Mouse (Mus musculus): Measurements from ENCODE around the gene Ddx20. TPM values are rescaled to one million over a fixed set of nuclear protein-coding genes. Genes with fewer than 3 reads are reported as not detected.

Ddx20 gene
- polyA plus RNA-seq, 1 experiment = 31.3 TPM

DNA sequence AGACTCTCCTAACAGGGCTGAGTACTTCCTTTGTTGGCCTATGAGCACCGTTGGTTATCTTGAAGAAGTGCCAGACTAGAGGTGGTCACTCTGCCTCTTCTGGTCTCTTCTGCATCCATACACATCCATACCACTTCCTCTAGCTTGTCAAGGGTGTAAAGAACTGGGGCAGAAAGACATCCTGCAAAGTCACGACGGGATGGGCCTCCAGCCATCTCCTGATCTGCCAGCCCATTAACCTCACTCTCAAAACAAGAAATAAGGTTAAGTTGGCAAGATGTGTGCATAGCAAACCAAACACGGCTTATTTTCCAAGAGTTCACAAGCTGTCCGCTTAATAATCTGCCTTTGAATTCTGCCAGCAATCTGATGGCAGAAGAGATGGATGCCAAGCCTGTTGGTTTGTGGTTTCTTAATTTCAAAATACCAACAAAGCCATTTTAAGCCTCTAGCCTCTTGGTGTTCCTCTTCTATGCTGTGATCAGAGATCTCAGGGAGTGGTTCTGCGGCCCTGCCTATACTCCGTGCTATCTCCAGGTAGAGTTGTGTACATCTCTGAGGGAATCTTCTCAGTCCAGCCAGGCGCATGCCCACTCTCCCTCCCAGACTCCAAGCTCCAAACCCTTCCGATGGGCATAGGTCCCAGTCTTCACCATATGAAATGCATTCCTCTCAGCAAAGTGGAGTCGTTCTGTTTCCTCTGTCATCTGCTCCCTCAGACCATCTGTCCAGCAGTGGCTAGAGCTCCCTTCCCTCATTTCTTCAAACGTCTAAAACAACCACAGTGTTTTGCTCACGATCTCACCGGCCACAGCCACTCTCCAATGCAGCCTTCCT lies 33.6 kb downstream of the Ddx20 start:
- H3K4me1 ChIP-seq (ENCODE audit: control insufficient read depth, insufficient read depth, low read length) = no peaks in the 10 kb centered on the region
- TF ChIP-seq EP300 (IDR thresholded peaks at IDR 0.05; ENCODE audit: insufficient read depth, low read depth, low read length) (no peak), CTCF (IDR thresholded peaks at IDR 0.05; ENCODE audit: low read depth, low read length) (no peak), POLR2A (IDR thresholded peaks at IDR 0.05; ENCODE audit: insufficient read depth, low read length) (no peak)
- no peak overlapping the region for H3K4me3 ChIP-seq (ENCODE audit: low read depth, low read length)
- no peaks in the 10 kb centered on the region; the same call in 1 of the 2 replicates for H3K9me3 ChIP-seq (replicated peaks; ENCODE audit: control insufficient read depth, insufficient read depth, low read length, poor library complexity, severe bottlenecking)
- no peak overlapping the region for H3K9ac ChIP-seq (ENCODE audit: low read depth, poor library complexity, severe bottlenecking)
- no peaks in the 10 kb centered on the region for H3K27me3 ChIP-seq (ENCODE audit: control insufficient read depth, insufficient read depth, low read length, poor library complexity, severe bottlenecking)
- H3K36me3 ChIP-seq (ENCODE audit: control insufficient read depth, insufficient read depth, low read length, poor library complexity, severe bottlenecking) = no peaks in the 10 kb centered on the region
- H3K27ac ChIP-seq (ENCODE audit: insufficient read depth, low read length) = no peak overlapping the region

GRCm38 (mm10) chr3:105648889-105649567 lies 38.3 kb downstream of the Ddx20 start:
- Histone ChIP-seq H3K36me3 (ENCODE audit: control insufficient read depth, insufficient read depth, low read length, poor library complexity, severe bottlenecking) (no peaks in the 10 kb centered on the region), H3K27me3 (ENCODE audit: control insufficient read depth, insufficient read depth, low read length, poor library complexity, severe bottlenecking) (no peaks in the 10 kb centered on the region), H3K4me1 (ENCODE audit: control insufficient read depth, insufficient read depth, low read length) (no peaks in the 10 kb centered on the region), H3K4me3 (ENCODE audit: low read depth, low read length) (no peak overlapping the region), H3K27ac (ENCODE audit: insufficient read depth, low read length) (no peak overlapping the region), H3K9ac (ENCODE audit: low read depth, poor library complexity, severe bottlenecking) (no peak overlapping the region), H3K9me3 (replicated peaks; ENCODE audit: control insufficient read depth, insufficient read depth, low read length, poor library complexity, severe bottlenecking) (no peaks in the 10 kb centered on the region)
- no peak for TF ChIP-seq POLR2A (IDR thresholded peaks at IDR 0.05; ENCODE audit: insufficient read depth, low read length)
- TF ChIP-seq CTCF (IDR thresholded peaks at IDR 0.05; ENCODE audit: low read depth, low read length) = no peak
- no peak for TF ChIP-seq EP300 (IDR thresholded peaks at IDR 0.05; ENCODE audit: insufficient read depth, low read depth, low read length)

DNA sequence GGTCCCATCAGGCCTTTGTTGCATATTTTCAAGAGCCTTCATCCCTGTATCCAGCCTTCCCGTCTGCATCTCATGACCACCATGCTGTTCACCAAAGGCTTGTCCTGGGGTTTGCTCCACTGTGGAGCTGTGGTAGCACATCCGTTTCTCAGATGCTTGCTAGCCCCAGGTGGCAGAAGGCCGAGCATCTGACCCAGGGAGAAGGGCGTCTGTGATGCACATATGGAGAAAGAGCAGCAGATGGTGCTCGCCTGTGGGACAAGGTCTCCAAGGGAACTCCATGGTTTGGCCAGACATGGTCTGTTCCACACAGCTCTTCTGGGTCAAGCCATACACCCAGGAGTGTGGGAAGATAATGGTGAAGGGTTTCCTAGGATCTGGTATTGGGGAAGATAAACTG lies 43.8 kb downstream of the Ddx20 start:
- H3K27ac ChIP-seq (ENCODE audit: insufficient read depth, low read length) = no peak overlapping the region
- H3K4me1 ChIP-seq (ENCODE audit: control insufficient read depth, insufficient read depth, low read length) = no peaks in the 10 kb centered on the region
- no peaks in the 10 kb centered on the region for H3K27me3 ChIP-seq (ENCODE audit: control insufficient read depth, insufficient read depth, low read length, poor library complexity, severe bottlenecking)
- no peak overlapping the region for H3K9ac ChIP-seq (ENCODE audit: low read depth, poor library complexity, severe bottlenecking)
- H3K9me3 ChIP-seq (replicated peaks; ENCODE audit: control insufficient read depth, insufficient read depth, low read length, poor library complexity, severe bottlenecking) = no peaks in the 10 kb centered on the region
- no peak overlapping the region for H3K4me3 ChIP-seq (ENCODE audit: low read depth, low read length)
- no peaks in the 10 kb centered on the region for H3K36me3 ChIP-seq (ENCODE audit: control insufficient read depth, insufficient read depth, low read length, poor library complexity, severe bottlenecking)
- no peak for TF ChIP-seq EP300 (IDR thresholded peaks at IDR 0.05; ENCODE audit: insufficient read depth, low read depth, low read length)
- TF ChIP-seq CTCF (IDR thresholded peaks at IDR 0.05; ENCODE audit: low read depth, low read length) = no peak
- TF ChIP-seq POLR2A (IDR thresholded peaks at IDR 0.05; ENCODE audit: insufficient read depth, low read length) = no peak

- Histone ChIP-seq H3K4me1 (ENCODE audit: control insufficient read depth, insufficient read depth, low read length) (no peaks in the 10 kb centered on the region), H3K36me3 (ENCODE audit: control insufficient read depth, insufficient read depth, low read length, poor library complexity, severe bottlenecking) (no peaks in the 10 kb centered on the region), H3K27ac (ENCODE audit: insufficient read depth, low read length) (no peak overlapping the region), H3K27me3 (ENCODE audit: control insufficient read depth, insufficient read depth, low read length, poor library complexity, severe bottlenecking) (no peaks in the 10 kb centered on the region), H3K4me3 (ENCODE audit: low read depth, low read length) (no peak overlapping the region), H3K9ac (ENCODE audit: low read depth, poor library complexity, severe bottlenecking) (no peak overlapping the region), H3K9me3 (replicated peaks; ENCODE audit: control insufficient read depth, insufficient read depth, low read length, poor library complexity, severe bottlenecking) (no peaks in the 10 kb centered on the region)
- no peak for TF ChIP-seq POLR2A (IDR thresholded peaks at IDR 0.05; ENCODE audit: insufficient read depth, low read length)
- TF ChIP-seq EP300 (IDR thresholded peaks at IDR 0.05; ENCODE audit: insufficient read depth, low read depth, low read length) = no peak
- TF ChIP-seq CTCF (IDR thresholded peaks at IDR 0.05; ENCODE audit: low read depth, low read length) = no peak
Observed at GRCm38 (mm10) chr3:105642186-105642585, 45.2 kb downstream of the Ddx20 start.

- Histone ChIP-seq H3K27me3 (ENCODE audit: control insufficient read depth, insufficient read depth, low read length, poor library complexity, severe bottlenecking) (no peaks in the 10 kb centered on the region), H3K4me3 (ENCODE audit: low read depth, low read length) (no peak overlapping the region), H3K27ac (ENCODE audit: insufficient read depth, low read length) (no peak overlapping the region), H3K4me1 (ENCODE audit: control insufficient read depth, insufficient read depth, low read length) (no peaks in the 10 kb centered on the region), H3K9ac (ENCODE audit: low read depth, poor library complexity, severe bottlenecking) (no peak overlapping the region), H3K36me3 (ENCODE audit: control insufficient read depth, insufficient read depth, low read length, poor library complexity, severe bottlenecking) (no peaks in the 10 kb centered on the region), H3K9me3 (replicated peaks; ENCODE audit: control insufficient read depth, insufficient read depth, low read length, poor library complexity, severe bottlenecking) (no peaks in the 10 kb centered on the region)
- TF ChIP-seq CTCF (IDR thresholded peaks at IDR 0.05; ENCODE audit: low read depth, low read length) (no peak), EP300 (IDR thresholded peaks at IDR 0.05; ENCODE audit: insufficient read depth, low read depth, low read length) (no peak), POLR2A (IDR thresholded peaks at IDR 0.05; ENCODE audit: insufficient read depth, low read length) (no peak)
Observed at GRCm38 (mm10) chr3:105633021-105633420, 54.4 kb downstream of the Ddx20 start.

GRCm38 (mm10) chr3:105632296-105632695 lies 55.1 kb downstream of the Ddx20 start:
- Histone ChIP-seq H3K27me3 (ENCODE audit: control insufficient read depth, insufficient read depth, low read length, poor library complexity, severe bottlenecking) (no peaks in the 10 kb centered on the region), H3K4me3 (ENCODE audit: low read depth, low read length) (no peak overlapping the region), H3K9me3 (replicated peaks; ENCODE audit: control insufficient read depth, insufficient read depth, low read length, poor library complexity, severe bottlenecking) (no peaks in the 10 kb centered on the region), H3K27ac (ENCODE audit: insufficient read depth, low read length) (no peak overlapping the region), H3K9ac (ENCODE audit: low read depth, poor library complexity, severe bottlenecking) (no peak overlapping the region), H3K4me1 (ENCODE audit: control insufficient read depth, insufficient read depth, low read length) (no peaks in the 10 kb centered on the region), H3K36me3 (ENCODE audit: control insufficient read depth, insufficient read depth, low read length, poor library complexity, severe bottlenecking) (no peaks in the 10 kb centered on the region)
- TF ChIP-seq EP300 (IDR thresholded peaks at IDR 0.05; ENCODE audit: insufficient read depth, low read depth, low read length) (no peak), POLR2A (IDR thresholded peaks at IDR 0.05; ENCODE audit: insufficient read depth, low read length) (no peak), CTCF (IDR thresholded peaks at IDR 0.05; ENCODE audit: low read depth, low read length) (no peak)

Other genes with a start within 250 kb of the Ddx20 start
- not detected in 2 replicates for gene Kcnd3, start 235.2 kb downstream of the Ddx20 start, polyA plus RNA-seq (2011; ENCODE audit: insufficient read depth, insufficient read length, low read depth, missing spikeins)
- gene Inka2, start 17.0 kb upstream of the Ddx20 start, polyA plus RNA-seq (2011; ENCODE audit: insufficient read depth, insufficient read length, low read depth, missing spikeins) = 2.9 and 4.3 TPM in 2 replicates
- gene Rap1a, start 113.8 kb upstream of the Ddx20 start, polyA plus RNA-seq (2011; ENCODE audit: insufficient read depth, insufficient read length, low read depth, missing spikeins) = 87.7 and 88.6 TPM in 2 replicates
- 0.45 TPM in 1 of 2 replicates, not detected in the other for gene Adora3, start 183.3 kb upstream of the Ddx20 start, polyA plus RNA-seq (2011; ENCODE audit: insufficient read depth, insufficient read length, low read depth, missing spikeins)
- gene Tmigd3, start 183.3 kb upstream of the Ddx20 start, polyA plus RNA-seq (2011; ENCODE audit: insufficient read depth, insufficient read length, low read depth, missing spikeins) = not detected in 2 replicates
- gene I830077J02Rik, start 245.1 kb upstream of the Ddx20 start, polyA plus RNA-seq (2011; ENCODE audit: insufficient read depth, insufficient read length, low read depth, missing spikeins) = not detected in 2 replicates

Data from ES-Bruce4 (cell line).